Mouse (Mus musculus): ENCODE measurements around the gene Nt5c2. TPM values are rescaled to one million over a fixed set of nuclear protein-coding genes. Genes with fewer than 3 reads are reported as not detected.
A peak's percentile ranks its signal among the peaks of the same experiment; 100 is the strongest.

Nt5c2 gene
- polyA plus RNA-seq, 1 experiment, result 76.9 TPM

DNA sequence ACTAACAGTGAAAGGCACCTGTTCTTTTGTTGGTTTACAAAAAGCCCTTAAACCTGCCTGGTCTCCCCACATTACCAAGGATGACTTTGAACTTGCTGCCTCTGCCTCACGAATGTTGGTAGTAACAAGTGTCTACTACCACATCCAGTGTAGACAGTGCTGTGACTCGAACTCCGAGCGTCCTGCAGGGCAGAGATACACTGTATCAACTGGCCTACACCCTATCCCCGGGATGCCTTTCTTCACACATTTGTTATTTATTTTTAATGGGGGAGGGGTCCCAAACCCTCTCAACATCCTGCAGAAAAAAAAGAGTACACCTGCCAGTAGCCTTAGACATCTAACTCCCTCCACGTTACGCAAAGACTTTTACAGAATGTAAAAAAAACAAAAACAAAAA, 34.9 kb upstream of the Nt5c2 start:
- no peak for TF ChIP-seq POLR2A (IDR thresholded peaks at IDR 0.05; ENCODE audit: insufficient read depth, low read length)
- no peak for TF ChIP-seq CTCF (IDR thresholded peaks at IDR 0.05; ENCODE audit: low read depth, low read length)
- no peak for TF ChIP-seq EP300 (IDR thresholded peaks at IDR 0.05; ENCODE audit: insufficient read depth, low read depth, low read length)
- peaks cover 1% of the 10 kb centered on the region for H3K4me1 ChIP-seq (ENCODE audit: control insufficient read depth, insufficient read depth, low read length)
- peak overlapping the region; percentile 88 for H3K9ac ChIP-seq (ENCODE audit: low read depth, poor library complexity, severe bottlenecking)
- peaks cover 18% of the 10 kb centered on the region for H3K36me3 ChIP-seq (ENCODE audit: control insufficient read depth, insufficient read depth, low read length, poor library complexity, severe bottlenecking)
- H3K9me3 ChIP-seq (replicated peaks; ENCODE audit: control insufficient read depth, insufficient read depth, low read length, poor library complexity, severe bottlenecking), result no peaks in the 10 kb centered on the region
- no peaks in the 10 kb centered on the region for H3K27me3 ChIP-seq (ENCODE audit: control insufficient read depth, insufficient read depth, low read length, poor library complexity, severe bottlenecking)
- peak overlapping the region; percentile 91 for H3K4me3 ChIP-seq (ENCODE audit: low read depth, low read length)
- no peak overlapping the region for H3K27ac ChIP-seq (ENCODE audit: insufficient read depth, low read length)

DNA sequence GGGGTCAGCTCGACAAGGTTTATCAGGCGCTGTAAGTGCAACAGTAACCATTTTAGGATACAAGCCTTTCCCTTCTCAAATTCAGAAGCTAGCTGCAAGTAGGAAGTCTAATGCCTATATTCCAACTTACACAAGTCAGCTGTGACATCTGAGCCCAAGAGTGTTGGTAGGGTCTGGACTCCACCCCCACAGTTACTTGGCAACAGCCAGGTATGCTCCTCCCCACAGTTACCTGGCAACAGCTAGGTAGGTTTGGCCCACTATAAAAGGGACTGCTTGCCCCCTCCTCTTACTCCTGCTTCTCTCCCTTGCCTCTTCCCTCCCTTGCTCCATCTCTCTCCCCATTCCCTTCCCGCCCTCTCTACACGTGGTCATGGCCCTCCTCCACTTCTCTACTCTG, 34.1 kb upstream of the Nt5c2 start:
- Histone ChIP-seq H3K4me1 (ENCODE audit: control insufficient read depth, insufficient read depth, low read length) (peaks cover 1% of the 10 kb centered on the region), H3K27me3 (ENCODE audit: control insufficient read depth, insufficient read depth, low read length, poor library complexity, severe bottlenecking) (no peaks in the 10 kb centered on the region), H3K9ac (ENCODE audit: low read depth, poor library complexity, severe bottlenecking) (0 out of 2 replicates have a peak overlapping the region, but pooled peaks have one; percentile 88), H3K27ac (ENCODE audit: insufficient read depth, low read length) (no peak overlapping the region), H3K9me3 (replicated peaks; ENCODE audit: control insufficient read depth, insufficient read depth, low read length, poor library complexity, severe bottlenecking) (no peaks in the 10 kb centered on the region), H3K36me3 (ENCODE audit: control insufficient read depth, insufficient read depth, low read length, poor library complexity, severe bottlenecking) (peaks cover 23% of the 10 kb centered on the region), H3K4me3 (ENCODE audit: low read depth, low read length) (peak overlapping the region; percentile 18; the same call in 1 of the 2 replicates)
- TF ChIP-seq POLR2A (IDR thresholded peaks at IDR 0.05; ENCODE audit: insufficient read depth, low read length) (peak; percentile 14), EP300 (IDR thresholded peaks at IDR 0.05; ENCODE audit: insufficient read depth, low read depth, low read length) (no peak)

DNA sequence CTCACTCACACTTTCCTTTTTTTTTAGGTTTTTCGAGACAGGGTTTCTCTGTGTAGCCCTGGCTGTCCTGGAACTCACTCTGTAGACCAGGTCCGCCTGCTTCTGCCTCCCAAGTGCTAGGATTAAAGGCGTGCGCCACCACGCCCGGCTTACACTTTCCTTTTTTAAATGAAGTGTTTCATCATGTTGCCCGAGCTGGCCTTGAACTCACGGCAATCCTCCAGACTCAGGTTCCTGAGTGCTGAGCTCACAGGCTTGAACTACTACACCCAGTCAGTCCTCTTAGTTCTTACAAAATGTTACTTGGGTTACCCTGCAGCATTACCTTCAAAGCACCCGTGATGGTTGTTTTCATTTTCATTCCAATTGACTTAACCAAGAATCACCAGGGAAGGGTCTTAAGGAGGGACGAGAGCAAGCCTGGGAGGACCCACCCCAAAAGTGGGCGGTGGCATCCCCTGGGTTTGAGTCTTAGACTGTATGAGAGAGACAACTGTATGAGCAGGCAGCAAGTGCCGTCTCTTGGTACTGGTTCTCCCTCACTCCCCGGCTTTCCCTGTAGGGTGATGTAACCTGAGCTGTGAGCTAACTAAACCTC, 32.4 kb upstream of the Nt5c2 start:
- no peak overlapping the region for H3K4me3 ChIP-seq (ENCODE audit: low read depth, low read length)
- H3K36me3 ChIP-seq (ENCODE audit: control insufficient read depth, insufficient read depth, low read length, poor library complexity, severe bottlenecking), result peaks cover 36% of the 10 kb centered on the region
- H3K9me3 ChIP-seq (replicated peaks; ENCODE audit: control insufficient read depth, insufficient read depth, low read length, poor library complexity, severe bottlenecking), result no peaks in the 10 kb centered on the region
- H3K27me3 ChIP-seq (ENCODE audit: control insufficient read depth, insufficient read depth, low read length, poor library complexity, severe bottlenecking), result no peaks in the 10 kb centered on the region
- peak overlapping the region; percentile 59 for H3K27ac ChIP-seq (ENCODE audit: insufficient read depth, low read length)
- TF ChIP-seq CTCF (IDR thresholded peaks at IDR 0.05; ENCODE audit: low read depth, low read length) (no peak), POLR2A (IDR thresholded peaks at IDR 0.05; ENCODE audit: insufficient read depth, low read length) (no peak), EP300 (IDR thresholded peaks at IDR 0.05; ENCODE audit: insufficient read depth, low read depth, low read length) (no peak)
- peaks cover 1% of the 10 kb centered on the region for H3K4me1 ChIP-seq (ENCODE audit: control insufficient read depth, insufficient read depth, low read length)
- no peak overlapping the region for H3K9ac ChIP-seq (ENCODE audit: low read depth, poor library complexity, severe bottlenecking)

DNA sequence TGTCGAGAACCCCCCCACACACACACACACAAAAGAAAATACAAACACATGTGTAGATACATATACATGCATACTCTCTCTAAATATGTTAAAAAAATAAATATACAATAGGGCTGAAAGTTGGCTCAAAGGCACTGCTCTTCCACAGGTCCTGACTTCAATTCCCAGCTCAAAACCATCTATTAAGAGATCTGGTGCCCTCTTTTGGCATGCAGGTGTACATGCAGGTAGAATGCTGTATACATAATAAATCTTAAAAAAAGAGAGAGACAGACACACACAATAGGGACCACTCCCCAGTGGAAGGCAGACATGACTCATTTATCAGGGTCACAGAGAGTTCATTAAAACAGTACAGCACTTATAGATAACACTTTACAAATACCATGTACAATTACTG, 31.4 kb upstream of the Nt5c2 start:
- H3K27ac ChIP-seq (ENCODE audit: insufficient read depth, low read length), result no peak overlapping the region
- peaks cover 1% of the 10 kb centered on the region for H3K4me1 ChIP-seq (ENCODE audit: control insufficient read depth, insufficient read depth, low read length)
- H3K4me3 ChIP-seq (ENCODE audit: low read depth, low read length), result no peak overlapping the region
- peaks cover 44% of the 10 kb centered on the region for H3K36me3 ChIP-seq (ENCODE audit: control insufficient read depth, insufficient read depth, low read length, poor library complexity, severe bottlenecking)
- no peaks in the 10 kb centered on the region for H3K27me3 ChIP-seq (ENCODE audit: control insufficient read depth, insufficient read depth, low read length, poor library complexity, severe bottlenecking)
- H3K9ac ChIP-seq (ENCODE audit: low read depth, poor library complexity, severe bottlenecking), result no peak overlapping the region
- H3K9me3 ChIP-seq (replicated peaks; ENCODE audit: control insufficient read depth, insufficient read depth, low read length, poor library complexity, severe bottlenecking), result no peaks in the 10 kb centered on the region
- TF ChIP-seq CTCF (IDR thresholded peaks at IDR 0.05; ENCODE audit: low read depth, low read length) (no peak), POLR2A (IDR thresholded peaks at IDR 0.05; ENCODE audit: insufficient read depth, low read length) (no peak), EP300 (IDR thresholded peaks at IDR 0.05; ENCODE audit: insufficient read depth, low read depth, low read length) (no peak)

DNA sequence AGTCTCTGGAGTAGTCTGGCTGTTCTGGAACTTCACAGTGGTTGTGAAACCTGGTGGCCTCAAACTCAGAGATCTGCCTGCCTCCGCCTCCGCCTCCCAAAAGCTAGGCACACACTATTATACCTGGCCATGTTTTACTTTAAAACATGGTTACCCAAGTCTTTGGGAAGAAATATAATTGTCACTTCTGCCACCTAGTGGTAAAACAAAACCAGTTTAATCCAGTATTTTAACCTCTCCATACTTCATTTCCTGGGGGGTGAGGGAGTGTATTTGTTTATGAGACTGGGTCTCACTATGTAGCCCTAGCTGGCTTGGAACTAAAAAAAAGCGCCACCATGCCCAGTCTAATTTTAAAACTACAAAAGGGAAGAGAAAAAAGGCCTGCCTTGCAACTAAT, 28.7 kb upstream of the Nt5c2 start:
- peaks cover 63% of the 10 kb centered on the region for H3K36me3 ChIP-seq (ENCODE audit: control insufficient read depth, insufficient read depth, low read length, poor library complexity, severe bottlenecking)

DNA sequence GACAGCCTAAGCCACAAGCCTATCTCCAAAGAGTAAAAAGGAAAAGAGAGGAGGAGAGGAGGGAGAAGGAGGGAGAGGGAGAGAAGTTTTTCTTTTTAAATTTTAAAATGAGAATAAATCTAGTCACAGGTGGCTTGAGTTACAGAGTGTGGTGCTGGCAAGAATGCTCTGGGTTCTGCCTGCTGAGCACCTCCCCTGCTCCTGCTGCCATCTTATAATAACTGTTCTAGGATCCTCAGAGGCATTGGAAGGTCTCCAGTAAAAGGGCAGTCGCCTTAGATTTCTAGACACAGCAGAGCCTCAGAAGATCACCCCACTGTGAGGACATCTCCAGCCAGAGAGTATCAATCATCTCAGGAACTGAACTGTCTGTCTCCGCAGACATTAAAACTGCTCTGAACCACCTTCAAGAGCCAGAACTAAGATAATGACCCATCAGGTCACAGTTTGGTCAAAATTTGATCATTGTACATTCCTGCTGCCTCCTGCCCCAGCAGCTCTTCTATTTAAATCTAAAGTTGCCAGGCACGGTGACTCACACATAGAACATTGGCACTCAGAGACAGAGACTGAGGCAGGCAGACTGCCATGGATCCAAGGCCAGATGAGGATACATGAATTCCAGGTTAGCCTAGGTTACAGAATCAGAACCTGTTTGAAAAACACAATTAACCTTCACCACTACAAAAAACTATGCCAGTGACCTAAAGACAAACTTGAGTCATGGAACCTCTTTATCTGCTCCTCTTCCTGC, 25.9 kb upstream of the Nt5c2 start:
- Histone ChIP-seq H3K27ac (ENCODE audit: insufficient read depth, low read length) (no peak overlapping the region), H3K4me3 (ENCODE audit: low read depth, low read length) (no peak overlapping the region), H3K36me3 (ENCODE audit: control insufficient read depth, insufficient read depth, low read length, poor library complexity, severe bottlenecking) (peaks cover 72% of the 10 kb centered on the region), H3K4me1 (ENCODE audit: control insufficient read depth, insufficient read depth, low read length) (peaks cover 1% of the 10 kb centered on the region), H3K27me3 (ENCODE audit: control insufficient read depth, insufficient read depth, low read length, poor library complexity, severe bottlenecking) (no peaks in the 10 kb centered on the region), H3K9ac (ENCODE audit: low read depth, poor library complexity, severe bottlenecking) (no peak overlapping the region), H3K9me3 (replicated peaks; ENCODE audit: control insufficient read depth, insufficient read depth, low read length, poor library complexity, severe bottlenecking) (no peaks in the 10 kb centered on the region)
- no peak for TF ChIP-seq EP300 (IDR thresholded peaks at IDR 0.05; ENCODE audit: insufficient read depth, low read depth, low read length)
- no peak for TF ChIP-seq POLR2A (IDR thresholded peaks at IDR 0.05; ENCODE audit: insufficient read depth, low read length)
- TF ChIP-seq CTCF (IDR thresholded peaks at IDR 0.05; ENCODE audit: low read depth, low read length), result no peak

More for the DNA sequence above, 28.7 kb upstream of the Nt5c2 start:
- no peak overlapping the region for H3K4me3 ChIP-seq (ENCODE audit: low read depth, low read length)
- peaks cover 3% of the 10 kb centered on the region for H3K4me1 ChIP-seq (ENCODE audit: control insufficient read depth, insufficient read depth, low read length)
- H3K27ac ChIP-seq (ENCODE audit: insufficient read depth, low read length), result no peak overlapping the region
- H3K27me3 ChIP-seq (ENCODE audit: control insufficient read depth, insufficient read depth, low read length, poor library complexity, severe bottlenecking), result no peaks in the 10 kb centered on the region
- no peak for TF ChIP-seq EP300 (IDR thresholded peaks at IDR 0.05; ENCODE audit: insufficient read depth, low read depth, low read length)
- TF ChIP-seq CTCF (IDR thresholded peaks at IDR 0.05; ENCODE audit: low read depth, low read length), result no peak
- no peak for TF ChIP-seq POLR2A (IDR thresholded peaks at IDR 0.05; ENCODE audit: insufficient read depth, low read length)
- no peaks in the 10 kb centered on the region for H3K9me3 ChIP-seq (replicated peaks; ENCODE audit: control insufficient read depth, insufficient read depth, low read length, poor library complexity, severe bottlenecking)
- H3K9ac ChIP-seq (ENCODE audit: low read depth, poor library complexity, severe bottlenecking), result no peak overlapping the region

Data from ES-Bruce4 (cell line).